Mouse (Mus musculus): ENCODE results near the gene Mum1. TPM values are rescaled to one million over a fixed set of nuclear protein-coding genes. Genes with fewer than 3 reads are reported as not detected.
"Not testable (repeated sequence)": the region's sequence is repeated elsewhere in the genome, so short reads cannot be mapped to it uniquely, and the experiment has no call there.

Gene Mum1
- total RNA-seq, 2 experiments from 2014 or later: 17.0 to 21.0 TPM

- intact Hi-C loops (cut with DNase I): loop anchor here (2.0 to 10.0 kb wide), 2 partner anchors 21 to 283 kb away; partner anchors contain the start of genes Mum1 and Wdr18
- no peak for DNase-seq
Observed at GRCm38 (mm10) chr10:80247849-80248248, 21.6 kb downstream of the Mum1 start.

- intact Hi-C loops (cut with DNase I): loop anchor here (2.0 to 10.0 kb wide), 2 partner anchors 22 to 284 kb away; partner anchors contain the start of genes Mum1 and Wdr18
Observed at GRCm38 (mm10) chr10:80248437-80248836, 22.2 kb downstream of the Mum1 start.

GRCm38 (mm10) chr10:80248971-80249640, 22.9 kb downstream of the Mum1 start, which contains the start of gene Ndufs7:
Ndufs7 (plus strand) TSS chr10:80249121.
- intact Hi-C loops (cut with DNase I): loop anchor here (2.0 to 10.0 kb wide), 2 partner anchors 22 to 284 kb away; partner anchors contain the start of genes Mum1 and Wdr18

More at GRCm38 (mm10) chr10:80248437-80248836, 22.2 kb downstream of the Mum1 start:
- not testable (repeated sequence) for DNase-seq

DNA sequence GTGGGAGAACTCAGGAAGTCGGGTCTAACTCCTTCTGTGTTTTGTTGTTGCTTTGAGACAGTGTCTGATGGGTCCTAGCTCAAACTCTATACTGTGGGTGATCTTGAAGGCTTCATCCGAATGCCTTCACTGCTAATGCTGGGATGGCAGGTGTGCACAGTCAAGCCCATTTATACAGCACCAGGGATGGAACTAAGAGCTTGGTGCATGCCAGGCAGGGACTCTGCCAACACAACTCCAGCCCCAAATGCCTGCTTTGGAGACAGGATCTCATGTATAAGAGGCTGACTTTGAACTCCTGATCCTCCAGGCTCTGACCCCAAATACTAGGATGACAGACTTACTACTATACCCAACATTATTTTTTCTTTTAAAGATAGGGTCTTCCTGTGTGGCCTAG, 23.8 kb downstream of the Mum1 start:
- intact Hi-C loops (cut with DNase I): no loop called here
- no peak for DNase-seq

More at GRCm38 (mm10) chr10:80248971-80249640, 22.9 kb downstream of the Mum1 start, which contains the start of gene Ndufs7:
- DNase-seq: peak; percentile 93 to 95

DNA sequence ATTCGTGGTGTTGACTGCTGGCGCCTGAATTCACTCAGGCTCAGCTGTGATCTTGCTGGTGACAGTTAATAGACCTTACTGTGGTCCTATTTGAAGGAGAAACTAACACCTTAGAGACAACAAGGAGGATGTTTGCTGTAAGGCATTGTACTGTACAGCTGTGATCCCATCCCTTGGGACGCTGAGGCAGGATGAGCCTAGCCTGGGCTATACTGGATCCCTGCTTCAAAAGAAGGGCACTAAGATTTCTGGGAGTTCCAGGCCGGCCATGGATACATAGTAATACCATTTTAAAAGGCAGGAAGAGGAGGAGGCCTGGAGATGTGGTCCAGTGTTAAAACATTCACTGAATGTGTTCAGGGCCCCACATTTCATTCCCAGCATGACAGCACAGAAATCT, 24.3 kb downstream of the Mum1 start:
- no peak for DNase-seq
- intact Hi-C loops (cut with DNase I): no loop called here

DNA sequence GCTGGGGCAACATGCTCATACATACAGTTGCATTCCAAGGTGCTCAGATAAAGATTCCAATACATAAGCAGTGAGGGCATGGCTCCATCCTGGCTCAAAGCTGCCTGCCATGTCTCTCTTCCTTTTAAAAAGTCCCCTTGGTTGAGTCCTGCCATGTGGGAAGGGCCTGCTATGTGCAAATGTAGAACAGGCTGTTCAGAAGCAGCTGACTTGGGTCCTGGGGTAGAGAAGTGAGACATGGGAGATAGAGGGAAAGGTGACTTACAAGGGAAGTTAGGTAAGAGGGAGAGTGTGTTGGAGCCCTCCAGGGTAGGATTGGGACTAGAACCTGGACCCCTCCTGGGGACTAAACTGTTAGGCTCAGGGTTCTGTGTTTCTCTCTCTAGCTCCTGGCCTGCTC, 25.8 kb downstream of the Mum1 start:
- no peak for DNase-seq
- intact Hi-C loops (cut with DNase I): no loop called here

DNA sequence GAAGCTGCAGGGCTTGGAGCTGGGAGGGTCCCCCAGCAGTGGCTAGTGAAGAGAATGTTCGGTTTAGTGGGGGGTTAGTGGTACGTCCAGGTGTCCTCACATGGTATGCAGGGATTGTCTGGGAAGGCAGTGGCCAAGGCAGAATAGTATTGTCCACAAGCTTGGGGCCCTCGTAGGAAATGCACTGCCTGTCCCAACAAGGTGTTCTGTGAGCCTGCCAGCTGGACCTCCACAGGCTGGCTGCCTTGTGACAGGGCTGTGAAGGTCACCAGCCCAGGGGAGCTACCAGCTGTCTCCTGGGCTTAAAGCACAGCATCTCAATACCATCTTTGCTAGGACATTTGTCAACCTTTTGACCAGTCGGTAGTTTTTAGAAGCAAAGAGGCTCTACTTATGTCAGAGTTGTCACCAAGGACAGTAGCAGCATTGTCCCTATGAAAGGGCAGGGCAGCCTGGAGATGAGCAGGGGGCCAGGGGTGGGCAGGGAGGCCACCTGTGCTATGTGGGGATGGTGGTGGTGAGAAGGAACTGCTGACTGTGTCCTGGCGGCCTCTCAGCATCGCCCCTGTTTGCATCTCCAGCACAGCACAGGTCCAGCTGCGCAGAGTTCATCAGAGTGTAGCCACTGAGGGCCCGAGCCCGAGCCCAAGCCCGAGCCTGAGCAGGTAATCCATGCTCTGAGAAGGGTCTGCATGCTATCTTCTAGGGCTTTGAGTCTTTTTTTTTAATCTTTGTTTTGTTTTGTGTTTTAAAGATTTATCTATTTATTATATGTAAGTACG, 26.4 kb downstream of the Mum1 start:
- intact Hi-C loops (cut with DNase I): no loop called here
- DNase-seq: peak; percentile 46 to 62

GRCm38 (mm10) chr10:80253551-80253950, 27.3 kb downstream of the Mum1 start:
- intact Hi-C loops (cut with DNase I): no loop called here
- DNase-seq: no peak

- intact Hi-C loops (cut with DNase I): no loop called here
- DNase-seq: no peak
Observed at GRCm38 (mm10) chr10:80254331-80255297, 28.4 kb downstream of the Mum1 start.

- intact Hi-C loops (cut with DNase I): no loop called here
- peak; percentile 42 to 44 for DNase-seq
Observed at GRCm38 (mm10) chr10:80255881-80256535, 29.8 kb downstream of the Mum1 start.

DNA sequence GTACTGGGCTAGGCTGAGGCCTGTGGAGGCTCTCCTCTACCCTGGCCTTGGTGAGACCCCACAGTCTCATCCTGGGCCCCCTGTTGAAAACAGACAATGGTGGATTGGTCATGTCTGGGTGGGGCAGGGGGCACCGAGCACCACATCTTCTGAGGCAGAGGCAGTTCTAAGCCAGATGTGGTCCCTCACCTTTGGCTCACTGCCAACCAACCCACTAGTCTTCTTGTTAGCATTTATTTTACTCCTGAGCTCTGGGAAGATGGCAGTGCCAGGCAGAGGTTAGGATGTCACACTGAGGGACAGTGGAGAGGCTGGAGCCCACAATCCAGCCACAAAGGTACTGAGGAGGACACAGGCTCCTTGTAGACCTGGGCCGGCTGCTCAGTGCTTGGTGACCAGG, 31.7 kb downstream of the Mum1 start:
- intact Hi-C loops (cut with DNase I): no loop called here
- DNase-seq: no peak

GRCm38 (mm10) chr10:80258752-80259462, 32.7 kb downstream of the Mum1 start:
- no peak for DNase-seq
- intact Hi-C loops (cut with DNase I): no loop called here

GRCm38 (mm10) chr10:80259463-80259805, 33.2 kb downstream of the Mum1 start:
- intact Hi-C loops (cut with DNase I): no loop called here
- DNase-seq: no peak

GRCm38 (mm10) chr10:80259861-80260641, 33.8 kb downstream of the Mum1 start:
- intact Hi-C loops (cut with DNase I): no loop called here
- peak; percentile 64 to 78 for DNase-seq

- intact Hi-C loops (cut with DNase I): no loop called here
- peak; percentile 98 to 99 for DNase-seq
Observed at GRCm38 (mm10) chr10:80260642-80261584, 34.7 kb downstream of the Mum1 start, which contains the start of the genes Gamt and Dazap1. Gamt (minus strand) TSS chr10:80261012. Dazap1 (plus strand) TSS chr10:80261486.

DNA sequence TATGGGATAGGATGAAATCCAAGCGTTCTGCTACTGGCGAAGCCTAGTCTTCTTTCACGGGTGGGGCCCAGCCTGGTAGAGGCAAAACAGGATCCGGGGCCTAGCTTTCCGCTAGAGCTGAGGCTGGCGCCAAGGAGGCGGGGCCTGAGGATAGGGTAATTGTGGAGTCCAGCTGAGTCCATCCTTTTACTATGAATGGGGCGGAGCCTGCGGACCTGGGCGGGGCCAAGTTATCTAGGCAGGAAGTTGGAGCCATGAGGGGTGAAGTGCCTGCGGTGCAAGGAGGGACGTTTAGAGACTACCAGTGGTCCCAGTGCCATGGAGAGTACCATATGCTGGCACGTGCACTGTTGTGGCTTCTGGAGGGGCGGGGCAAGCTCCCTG, 35.3 kb downstream of the Mum1 start:
- peak; percentile 95 to 98 for DNase-seq
- intact Hi-C loops (cut with DNase I): no loop called here

- intact Hi-C loops (cut with DNase I): no loop called here
- DNase-seq: no peak
Observed at GRCm38 (mm10) chr10:80262169-80262568, 35.9 kb downstream of the Mum1 start.

Data from heart, postnatal 14 days (tissue).